Mouse (Mus musculus) liver, embryonic 13.5 days (tissue): ENCODE measurements around the gene Cry2. TPM values are rescaled to one million over a fixed set of nuclear protein-coding genes. Genes with fewer than 3 reads are reported as not detected.

Experiments used
- ATAC-seq: fragments of 200-750 bp; cut with Nextera tagmentation; 2 replicates; pipeline ENCODE4 v1.8.0; 2017; ENCODE audit warnings: low read depth, mild to moderate bottlenecking, moderate number of reproducible peaks, moderate library complexity
- DNase-seq: peaks from one replicate; pipeline ENCODE4 v3.0.0; 2022
- H3K27ac ChIP-seq: fragments of 300-500 bp; sonication (generic); 2 replicates; pipeline ENCODE4 v1.5.1; 2015; ENCODE audit warnings: moderate library complexity, mild to moderate bottlenecking, inconsistent platforms
- H3K27me3 ChIP-seq: fragments of 300-500 bp; sonication (generic); 2 replicates; pipeline ENCODE4 v1.6.1; 2015; ENCODE audit warnings: mild to moderate bottlenecking, inconsistent platforms
- H3K36me3 ChIP-seq: fragments of 300-500 bp; sonication (generic); 2 replicates; pipeline ENCODE4 v1.6.1; 2015; ENCODE audit warnings: mild to moderate bottlenecking, inconsistent platforms
- H3K4me1 ChIP-seq: fragments of 300-500 bp; sonication (generic); replicated peaks from 2 replicates; pipeline ENCODE4 v1.6.1; 2015; ENCODE audit warnings: inconsistent platforms
- H3K4me2 ChIP-seq: fragments of 300-500 bp; sonication (generic); 2 replicates; pipeline ENCODE4 v1.6.1; 2015; ENCODE audit warnings: inconsistent platforms, mild to moderate bottlenecking, moderate library complexity
- H3K4me3 ChIP-seq: fragments of 300-500 bp; sonication (generic); replicated peaks from 2 replicates; pipeline ENCODE4 v1.5.1; 2015; ENCODE audit warnings: mild to moderate bottlenecking, inconsistent platforms
- H3K9ac ChIP-seq: fragments of 300-500 bp; sonication (generic); 2 replicates; pipeline ENCODE4 v1.6.1; 2015; ENCODE audit warnings: mild to moderate bottlenecking, inconsistent platforms
- H3K9me3 ChIP-seq: fragments of 300-500 bp; sonication (generic); replicated peaks from 2 replicates; pipeline ENCODE4 v1.6.1; 2016; ENCODE audit warnings: inconsistent platforms
- WGBS: fragments of 180-500 bp; shearing (Covaris S2); methylation state at CpG from one replicate; pipeline ENCODE4 v1.1.7; 2015; ENCODE audit not compliant: insufficient replicate concordance; 5-methylcytosine and 5-hydroxymethylcytosine counted together
- polyA plus RNA-seq: library from polyadenylated mRNA; unstranded; fragments of >200 nt; fragmentation: Nextera tagmentation; extraction: Ambion mirVana; gene quantifications from 2 replicates; pipeline ENCODE4 v1.2.1, GENCODE M21; 2015

Cry2 gene
- polyA plus RNA-seq, 1 experiment from 2014 or later: 9.1 TPM

DNA sequence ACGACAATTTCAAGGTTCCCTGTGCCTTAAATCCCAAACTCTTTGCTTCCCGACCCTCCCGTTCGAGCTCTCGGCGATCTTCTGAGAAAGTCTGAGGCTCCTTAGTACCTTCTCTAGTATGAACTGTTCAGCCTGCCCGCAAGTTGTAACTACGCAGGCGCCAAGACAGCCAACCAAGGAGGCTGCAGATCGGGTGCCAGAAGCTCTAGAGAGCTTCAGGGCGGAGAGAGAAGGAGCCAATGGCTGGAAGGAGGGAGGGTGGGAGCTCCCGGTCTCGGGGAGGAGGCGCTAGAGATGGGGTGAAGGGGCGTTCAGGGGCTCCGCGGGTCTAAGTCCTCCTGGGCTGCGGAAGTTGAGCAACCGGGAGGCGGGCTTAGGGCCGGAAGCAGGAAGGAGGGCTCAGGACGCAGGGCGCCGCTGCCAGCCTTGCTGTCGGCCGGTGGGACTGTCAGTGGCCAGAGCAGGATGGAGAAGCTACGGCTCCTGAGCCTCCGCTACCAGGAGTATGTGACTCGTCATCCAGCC, 58.7 kb downstream of the Cry2 start:
- peak overlapping the region; percentile 79 for H3K27ac ChIP-seq
- WGBS: under 1% methylated on average over 29 of the region's 29 CpGs
- ATAC-seq: peak; percentile 95
- peak overlapping the region; percentile 87 for H3K4me3 ChIP-seq
- peak overlapping the region; percentile 95 for H3K4me2 ChIP-seq
- peaks cover 34% of the 10 kb centered on the region for H3K27me3 ChIP-seq
- peak; percentile 94 for DNase-seq
- H3K4me1 ChIP-seq: peaks cover 41% of the 10 kb centered on the region
- H3K9me3 ChIP-seq: no peaks in the 10 kb centered on the region
- H3K36me3 ChIP-seq: peaks cover 32% of the 10 kb centered on the region
- peak overlapping the region; percentile 88 for H3K9ac ChIP-seq

DNA sequence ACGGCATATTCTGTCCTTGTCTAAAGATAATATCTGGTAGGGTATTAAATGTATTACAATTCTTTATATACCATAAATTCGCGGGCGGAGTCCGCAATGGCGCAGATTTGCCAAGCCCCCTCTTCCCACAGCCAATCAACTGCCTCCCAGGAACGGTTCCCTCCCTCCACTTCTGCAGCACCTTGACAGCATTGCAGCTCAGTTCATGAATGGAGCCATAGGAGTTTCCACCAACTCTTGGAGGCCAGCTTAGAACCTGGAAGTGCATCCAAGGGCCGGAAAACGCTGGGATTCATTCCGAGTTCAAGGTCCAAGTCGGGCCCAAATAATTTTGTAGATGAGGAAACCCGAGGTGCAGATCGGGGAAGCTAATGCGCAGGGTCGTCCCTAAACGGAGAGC, 59.3 kb downstream of the Cry2 start, which contains the start of the genes Pex16 and Large2:
Gene Pex16 (plus strand): TSS at position 163 of the 400 bp plus-strand sequence.
Gene Large2 (minus strand): TSS at position 356 of the 400 bp plus-strand sequence.
- Histone ChIP-seq H3K36me3 (peaks cover 26% of the 10 kb centered on the region), H3K9ac (peak within 1 kb of the TSS; percentile 88), H3K27ac (peak within 1 kb of the TSS; percentile 79), H3K4me3 (peak within 1 kb of the TSS; percentile 87), H3K4me1 (peaks cover 41% of the 10 kb centered on the region), H3K4me2 (peak within 1 kb of the TSS; percentile 95), H3K27me3 (peaks cover 41% of the 10 kb centered on the region), H3K9me3 (no peaks in the 10 kb centered on the region)
- WGBS: 3% methylated on average over 16 of the region's 16 CpGs
- DNase-seq: peak; percentile 47
- ATAC-seq: no peak

DNA sequence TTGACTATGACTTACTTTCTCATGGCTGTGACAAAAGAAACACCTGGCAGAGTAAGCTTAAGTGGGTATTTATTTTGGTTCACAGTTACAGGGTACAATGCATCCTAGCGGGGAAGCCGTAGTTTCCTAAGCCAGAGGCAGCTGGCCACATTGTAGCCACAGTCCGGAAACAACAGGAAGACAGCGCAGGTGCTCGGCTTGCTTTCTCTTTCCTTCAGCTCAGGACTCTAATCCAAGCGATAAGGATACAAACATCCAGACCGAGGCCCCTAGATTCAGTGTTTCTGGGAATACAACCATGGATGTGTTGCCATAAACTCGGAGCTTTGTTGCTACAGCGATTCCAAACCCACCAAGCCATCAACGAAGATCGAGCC, 60.4 kb downstream of the Cry2 start:
- no peak overlapping the region for H3K4me2 ChIP-seq

DNA sequence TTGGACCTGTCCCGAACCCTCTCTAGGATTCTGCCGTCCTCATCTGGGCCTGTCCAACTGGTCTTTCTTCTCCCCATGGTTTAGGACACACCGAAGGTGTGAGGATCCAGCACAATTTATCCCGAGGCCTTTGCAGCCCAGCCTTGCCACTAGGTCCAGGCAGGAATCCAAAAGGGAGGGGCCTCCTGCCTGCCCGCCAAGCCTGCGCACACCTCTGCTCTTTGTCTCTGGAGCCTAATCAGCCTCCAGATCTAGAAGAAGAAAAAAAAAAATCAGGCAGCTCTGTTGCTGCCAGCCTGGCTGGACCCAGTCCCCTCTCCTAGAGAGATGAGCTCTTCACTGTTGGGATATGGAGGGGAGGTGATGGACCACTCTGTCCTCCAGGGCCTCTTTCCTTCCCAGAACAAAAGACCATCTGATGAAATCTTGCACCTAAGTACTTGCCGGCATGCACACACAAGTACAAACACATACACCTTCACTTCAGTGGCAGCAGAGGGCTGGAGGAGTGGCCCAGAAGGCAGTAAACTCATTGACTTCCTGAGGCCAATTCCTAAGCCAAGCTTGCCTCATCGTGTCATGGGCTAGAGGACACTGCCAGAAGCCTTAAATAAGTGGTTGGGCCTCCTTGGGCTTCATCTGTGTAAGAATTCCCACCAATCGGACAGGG, 60.9 kb downstream of the Cry2 start:
- DNase-seq (no peak), ATAC-seq (no peak)
- H3K9me3 ChIP-seq: no peaks in the 10 kb centered on the region
- H3K27me3 ChIP-seq: peaks cover 56% of the 10 kb centered on the region
- peaks cover 10% of the 10 kb centered on the region for H3K36me3 ChIP-seq
- 57% methylated on average over 9 of the region's 9 CpGs for WGBS
- H3K4me1 ChIP-seq: peaks cover 41% of the 10 kb centered on the region
- H3K4me2 ChIP-seq: no peak overlapping the region
- H3K9ac ChIP-seq: no peak overlapping the region
- no peak overlapping the region for H3K4me3 ChIP-seq
- H3K27ac ChIP-seq: no peak overlapping the region

More for the DNA sequence above, 60.4 kb downstream of the Cry2 start:
- Histone ChIP-seq H3K36me3 (peaks cover 15% of the 10 kb centered on the region), H3K27me3 (peaks cover 52% of the 10 kb centered on the region), H3K9ac (no peak overlapping the region), H3K4me3 (no peak overlapping the region), H3K4me1 (peaks cover 41% of the 10 kb centered on the region), H3K9me3 (no peaks in the 10 kb centered on the region), H3K27ac (no peak overlapping the region)
- WGBS: 64% methylated on average over 11 of the region's 11 CpGs
- ATAC-seq (no peak), DNase-seq (no peak)

- Histone ChIP-seq H3K36me3 (peaks cover 2% of the 10 kb centered on the region), H3K27ac (no peak overlapping the region), H3K9ac (no peak overlapping the region), H3K9me3 (no peaks in the 10 kb centered on the region), H3K4me3 (no peak overlapping the region), H3K4me2 (no peak overlapping the region), H3K4me1 (peaks cover 40% of the 10 kb centered on the region), H3K27me3 (peaks cover 64% of the 10 kb centered on the region)
- DNase-seq (no peak), ATAC-seq (no peak)
- WGBS: 49% methylated on average over 10 of the region's 10 CpGs
Observed at GRCm38 (mm10) chr2:92371971-92372690, 61.7 kb downstream of the Cry2 start.

DNA sequence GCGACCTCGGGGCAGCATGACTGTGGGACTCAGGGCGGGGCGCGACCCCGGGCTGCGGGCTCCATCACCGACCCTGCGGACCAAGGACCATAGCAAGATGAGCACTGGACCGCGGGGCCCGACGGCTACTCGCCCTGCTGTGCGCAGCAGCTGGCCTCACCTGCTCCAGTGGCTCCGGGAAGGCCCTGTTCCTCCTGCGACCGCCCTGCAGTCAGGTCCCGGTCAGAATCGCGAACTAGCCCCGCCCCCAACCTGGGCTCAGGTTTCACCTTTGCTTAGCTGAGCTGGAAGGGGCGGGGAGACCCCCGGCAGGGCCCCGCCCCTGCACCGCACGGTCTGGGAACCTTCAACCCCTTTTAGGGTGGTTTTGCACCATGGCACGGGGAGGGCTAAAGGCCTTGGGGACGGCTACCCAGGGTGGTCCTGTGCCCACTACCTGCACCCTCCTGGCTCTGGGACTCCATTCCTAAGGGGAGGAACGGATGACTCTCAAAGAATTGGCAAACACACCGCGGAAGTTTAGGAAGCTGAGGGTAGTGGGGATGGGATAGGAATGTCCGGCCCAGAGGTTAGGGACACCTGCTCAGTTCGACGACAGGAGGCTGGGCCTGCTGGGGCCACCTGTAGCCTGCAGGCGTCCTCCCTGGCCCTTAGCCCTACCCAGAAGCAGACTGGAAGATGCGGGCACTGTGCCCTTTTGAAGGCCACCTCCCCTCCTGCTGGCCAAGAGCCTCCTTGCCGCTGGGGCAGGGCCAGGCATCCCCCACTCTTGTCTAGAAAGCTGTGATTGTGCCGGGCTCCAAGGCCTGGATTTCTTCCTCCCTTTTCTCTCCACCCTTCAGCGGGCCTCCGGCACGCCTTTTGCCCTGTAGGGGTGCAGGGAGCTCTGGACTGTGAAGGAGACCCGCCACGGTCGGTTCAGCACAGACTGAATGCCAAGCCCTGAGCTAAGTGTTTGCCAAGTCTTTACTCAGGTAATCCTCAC, 62.7 kb downstream of the Cry2 start:
- no peak for ATAC-seq
- H3K9ac ChIP-seq: peak overlapping the region; percentile 51
- 12% methylated on average over 45 of the region's 45 CpGs for WGBS

GRCm38 (mm10) chr2:92370375-92370774, 63.5 kb downstream of the Cry2 start:
- Histone ChIP-seq H3K4me1 (peaks cover 25% of the 10 kb centered on the region), H3K27me3 (peaks cover 68% of the 10 kb centered on the region), H3K36me3 (no peaks in the 10 kb centered on the region), H3K9me3 (no peaks in the 10 kb centered on the region), H3K9ac (peak overlapping the region; percentile 51), H3K27ac (no peak overlapping the region), H3K4me2 (peak overlapping the region; percentile 57), H3K4me3 (peak overlapping the region; percentile 52)
- ATAC-seq (no peak), DNase-seq (no peak)
- 18% methylated on average over 19 of the region's 19 CpGs for WGBS

More for the DNA sequence above, 62.7 kb downstream of the Cry2 start:
- Histone ChIP-seq H3K4me2 (peak overlapping the region; percentile 57), H3K27ac (no peak overlapping the region), H3K27me3 (peaks cover 68% of the 10 kb centered on the region), H3K9me3 (no peaks in the 10 kb centered on the region), H3K4me1 (peaks cover 30% of the 10 kb centered on the region), H3K4me3 (peak overlapping the region; percentile 52), H3K36me3 (no peaks in the 10 kb centered on the region)
- DNase-seq: no peak

DNA sequence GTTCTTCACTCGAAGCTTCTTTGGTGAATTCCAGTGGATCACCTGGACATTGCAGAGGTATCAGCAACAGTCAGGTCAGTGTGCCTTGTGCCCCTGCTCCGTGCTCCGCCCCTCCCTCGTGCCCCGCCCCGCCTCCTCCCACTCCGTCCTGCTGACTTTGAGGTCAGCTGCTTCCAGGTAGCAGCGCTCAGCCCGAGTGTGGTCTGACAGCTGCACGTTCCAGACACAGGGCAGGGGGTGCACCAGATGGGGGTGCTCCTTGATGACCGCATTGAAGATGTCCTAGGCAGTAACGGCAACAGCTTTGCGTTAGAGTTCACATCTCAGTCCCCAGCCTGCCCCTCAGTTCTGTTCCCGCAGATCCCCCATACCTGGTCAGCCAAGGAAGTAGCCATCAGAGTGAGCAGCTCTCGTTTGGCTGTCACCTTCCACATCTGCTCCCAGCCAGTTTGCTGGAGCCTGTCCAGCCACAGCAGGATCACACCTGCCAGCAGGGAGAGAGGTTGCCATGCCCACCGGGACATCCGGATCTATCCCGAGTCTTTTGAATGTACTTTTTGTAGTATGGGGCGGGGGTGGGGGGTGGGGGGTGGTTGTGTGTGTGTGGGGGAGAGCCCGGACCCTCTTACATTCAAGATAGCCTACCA, 66.3 kb downstream of the Cry2 start:
- 25% methylated on average over 20 of the region's 20 CpGs for WGBS
- ATAC-seq (no peak), DNase-seq (no peak)
- Histone ChIP-seq H3K4me1 (peaks cover 13% of the 10 kb centered on the region), H3K36me3 (no peaks in the 10 kb centered on the region), H3K9me3 (no peaks in the 10 kb centered on the region), H3K4me2 (no peak overlapping the region), H3K27me3 (peaks cover 57% of the 10 kb centered on the region), H3K27ac (no peak overlapping the region), H3K4me3 (no peak overlapping the region), H3K9ac (no peak overlapping the region)

- Histone ChIP-seq H3K4me2 (no peak overlapping the region), H3K27ac (no peak overlapping the region), H3K36me3 (no peaks in the 10 kb centered on the region), H3K9me3 (no peaks in the 10 kb centered on the region), H3K4me3 (no peak overlapping the region), H3K4me1 (peaks cover 3% of the 10 kb centered on the region; the same call in 1 of the 2 replicates), H3K27me3 (peaks cover 37% of the 10 kb centered on the region), H3K9ac (no peak overlapping the region)
- no peak for ATAC-seq
- 74% methylated on average over 10 of the region's 10 CpGs for WGBS
- no peak for DNase-seq
Observed at GRCm38 (mm10) chr2:92365568-92365967, 68.3 kb downstream of the Cry2 start.

GRCm38 (mm10) chr2:92364086-92364485, 69.8 kb downstream of the Cry2 start:
- Histone ChIP-seq H3K4me2 (no peak overlapping the region), H3K9ac (no peak overlapping the region), H3K27ac (no peak overlapping the region), H3K4me1 (no peaks in the 10 kb centered on the region), H3K36me3 (0 out of 2 replicates have a peak, but pooled peaks cover 4% of the 10 kb centered on the region), H3K27me3 (peaks cover 23% of the 10 kb centered on the region), H3K4me3 (no peak overlapping the region), H3K9me3 (no peaks in the 10 kb centered on the region)
- ATAC-seq: no peak
- WGBS: 80% methylated on average over 4 of the region's 4 CpGs
- DNase-seq: no peak
